Mouse (Mus musculus) hindbrain, embryonic 11.5 days (tissue): ENCODE measurements around the gene Rgs14. TPM values are rescaled to one million over a fixed set of nuclear protein-coding genes. Genes with fewer than 3 reads are reported as not detected.

Source experiments
- ATAC-seq: fragments of 200-750 bp; cut with Nextera tagmentation; 2 replicates; pipeline ENCODE4 v1.8.0; 2017; ENCODE audit warnings: mild to moderate bottlenecking, moderate TSS enrichment, moderate library complexity; ENCODE audit not compliant: low FRiP score
- DNase-seq: peaks from one replicate; pipeline ENCODE4 v3.0.0-alpha.2; 2015; ENCODE audit warnings: low spot score
- H3K27ac ChIP-seq: fragments of 300-500 bp; sonication (generic); 2 replicates; pipeline ENCODE4 v1.5.1; 2014; ENCODE audit warnings: mild to moderate bottlenecking, low read depth, low read length
- H3K27me3 ChIP-seq: fragments of 300-500 bp; sonication (generic); 2 replicates; pipeline ENCODE4 v1.6.1; 2014; ENCODE audit warnings: mild to moderate bottlenecking, low read length, moderate library complexity, mixed read lengths; ENCODE audit not compliant: control insufficient read depth, insufficient read depth
- H3K36me3 ChIP-seq: fragments of 300-500 bp; sonication (generic); 2 replicates; pipeline ENCODE4 v1.6.1; 2014; ENCODE audit warnings: mild to moderate bottlenecking, low read length, moderate library complexity, mixed read lengths; ENCODE audit not compliant: control insufficient read depth, insufficient read depth
- H3K4me1 ChIP-seq: fragments of 300-500 bp; sonication (generic); replicated peaks from 2 replicates; pipeline ENCODE4 v1.6.1; 2014; ENCODE audit warnings: low read length, mixed read lengths; ENCODE audit not compliant: control insufficient read depth, insufficient read depth
- H3K4me2 ChIP-seq: fragments of 300-500 bp; sonication (generic); replicated peaks from 2 replicates; pipeline ENCODE4 v1.6.1; 2014; ENCODE audit warnings: mild to moderate bottlenecking, low read depth, low read length
- H3K4me3 ChIP-seq: fragments of 300-500 bp; sonication (generic); 2 replicates; pipeline ENCODE4 v1.5.1; 2014; ENCODE audit warnings: low read depth, low read length
- H3K9ac ChIP-seq: fragments of 300-500 bp; sonication (generic); 2 replicates; pipeline ENCODE4 v1.6.1; 2014; ENCODE audit warnings: low read depth, low read length
- H3K9me3 ChIP-seq: fragments of 300-500 bp; sonication (generic); 2 replicates; pipeline ENCODE4 v1.6.1; 2016; ENCODE audit warnings: low read length; ENCODE audit not compliant: control insufficient read depth
- WGBS: fragments of 180-500 bp; shearing (Covaris S2); extraction: QIAGEN DNeasy Blood & Tissue Kit; methylation state at CpG from one replicate; pipeline ENCODE4 v1.1.7; 2014; 5-methylcytosine and 5-hydroxymethylcytosine counted together
- polyA plus RNA-seq: library from polyadenylated mRNA; unstranded; fragments of >200 nt; fragmentation: Nextera tagmentation; extraction: Ambion mirVana; gene quantifications from 2 replicates; pipeline ENCODE4 v1.2.1, GENCODE M21; 2014

The Rgs14 gene
- polyA plus RNA-seq, 1 experiment from 2014 or later, result 0.48 TPM

- no peak overlapping the region for H3K4me2 ChIP-seq
- no peaks in the 10 kb centered on the region for H3K27me3 ChIP-seq
- H3K4me1 ChIP-seq, result 0 out of 2 replicates have a peak, but pooled peaks cover 2% of the 10 kb centered on the region
- no peaks in the 10 kb centered on the region for H3K9me3 ChIP-seq
- DNase-seq (peak; percentile 93), ATAC-seq (peak; percentile 85)
- no peak overlapping the region for H3K4me3 ChIP-seq
- no peaks in the 10 kb centered on the region for H3K36me3 ChIP-seq
- 16% methylated on average over 11 of the region's 11 CpGs for WGBS
- H3K27ac ChIP-seq, result peak overlapping the region; percentile 80
- H3K9ac ChIP-seq, result peak overlapping the region; percentile 58
These were observed 35.6 kb downstream of the Rgs14 start for GRCm38 (mm10) chr13:55404853-55405782.

GRCm38 (mm10) chr13:55405783-55406390 lies 36.4 kb downstream of the Rgs14 start:
- ATAC-seq (peak; percentile 55), DNase-seq (no peak)
- Histone ChIP-seq H3K27ac (peak overlapping the region; percentile 80), H3K36me3 (no peaks in the 10 kb centered on the region), H3K4me3 (no peak overlapping the region), H3K9ac (peak overlapping the region; percentile 58), H3K4me2 (no peak overlapping the region), H3K27me3 (no peaks in the 10 kb centered on the region), H3K9me3 (no peaks in the 10 kb centered on the region), H3K4me1 (0 out of 2 replicates have a peak, but pooled peaks cover 2% of the 10 kb centered on the region)
- 67% methylated on average over 13 of the region's 13 CpGs for WGBS

- ATAC-seq (no peak), DNase-seq (no peak)
- Histone ChIP-seq H3K4me1 (0 out of 2 replicates have a peak, but pooled peaks cover 2% of the 10 kb centered on the region), H3K36me3 (no peaks in the 10 kb centered on the region), H3K27me3 (no peaks in the 10 kb centered on the region), H3K27ac (no peak overlapping the region), H3K4me2 (no peak overlapping the region), H3K9me3 (no peaks in the 10 kb centered on the region), H3K9ac (no peak overlapping the region), H3K4me3 (no peak overlapping the region)
- 88% methylated on average over 4 of the region's 4 CpGs for WGBS
These were observed 37.8 kb downstream of the Rgs14 start for GRCm38 (mm10) chr13:55407341-55407740.

- Histone ChIP-seq H3K27me3 (no peaks in the 10 kb centered on the region), H3K4me1 (0 out of 2 replicates have a peak, but pooled peaks cover 2% of the 10 kb centered on the region), H3K9me3 (no peaks in the 10 kb centered on the region), H3K4me2 (no peak overlapping the region), H3K36me3 (no peaks in the 10 kb centered on the region), H3K4me3 (no peak overlapping the region), H3K27ac (no peak overlapping the region), H3K9ac (no peak overlapping the region)
- ATAC-seq, result no peak
- 86% methylated on average over 19 of the region's 19 CpGs for WGBS
- DNase-seq, result no peak
These were observed 39.1 kb downstream of the Rgs14 start for GRCm38 (mm10) chr13:55408546-55409120.

- 70% methylated on average over 7 of the region's 7 CpGs for WGBS
- H3K27ac ChIP-seq, result no peak overlapping the region
- DNase-seq (no peak), ATAC-seq (no peak)
- no peak overlapping the region for H3K9ac ChIP-seq
- no peaks in the 10 kb centered on the region for H3K36me3 ChIP-seq
- H3K4me1 ChIP-seq, result no peaks in the 10 kb centered on the region
- H3K9me3 ChIP-seq, result no peaks in the 10 kb centered on the region
- no peak overlapping the region for H3K4me3 ChIP-seq
- H3K4me2 ChIP-seq, result no peak overlapping the region
- H3K27me3 ChIP-seq, result peaks cover 5% of the 10 kb centered on the region; the same call in 1 of the 2 replicates
These were observed 42.3 kb downstream of the Rgs14 start for GRCm38 (mm10) chr13:55411826-55412225.

GRCm38 (mm10) chr13:55412643-55413307 lies 43.2 kb downstream of the Rgs14 start:
- DNase-seq (no peak), ATAC-seq (no peak)
- Histone ChIP-seq H3K36me3 (no peaks in the 10 kb centered on the region), H3K4me3 (no peak overlapping the region), H3K27me3 (peaks cover 9% of the 10 kb centered on the region; the same call in 1 of the 2 replicates), H3K27ac (no peak overlapping the region), H3K4me1 (no peaks in the 10 kb centered on the region), H3K4me2 (no peak overlapping the region), H3K9me3 (no peaks in the 10 kb centered on the region), H3K9ac (no peak overlapping the region)
- WGBS, result 85% methylated on average over 13 of the region's 13 CpGs

- 81% methylated on average over 12 of the region's 12 CpGs for WGBS
- ATAC-seq (no peak), DNase-seq (no peak)
- no peaks in the 10 kb centered on the region for H3K36me3 ChIP-seq
- no peaks in the 10 kb centered on the region for H3K9me3 ChIP-seq
- H3K4me2 ChIP-seq, result no peak overlapping the region
- no peak overlapping the region for H3K9ac ChIP-seq
- no peak overlapping the region for H3K4me3 ChIP-seq
- H3K27ac ChIP-seq, result no peak overlapping the region
- peaks cover 11% of the 10 kb centered on the region; the same call in 1 of the 2 replicates for H3K27me3 ChIP-seq
- no peaks in the 10 kb centered on the region for H3K4me1 ChIP-seq
These were observed 43.8 kb downstream of the Rgs14 start for GRCm38 (mm10) chr13:55413333-55413732.

- Histone ChIP-seq H3K4me3 (peak within 1 kb of the TSS; percentile 31), H3K4me2 (peak within 1 kb of the TSS; percentile 62), H3K9ac (peak within 1 kb of the TSS; percentile 55), H3K9me3 (no peaks in the 10 kb centered on the region), H3K27ac (no peak within 1 kb of the TSS), H3K36me3 (no peaks in the 10 kb centered on the region), H3K4me1 (no peaks in the 10 kb centered on the region), H3K27me3 (peaks cover 21% of the 10 kb centered on the region)
- ATAC-seq, result peak; percentile 45; the same call in 1 of the 2 replicates
- DNase-seq, result peak; percentile 71
- WGBS, result 11% methylated on average over 41 of the region's 41 CpGs
These were observed 45.3 kb downstream of the Rgs14 start, which contains the start of gene Pfn3 for GRCm38 (mm10) chr13:55414743-55415380. TSS of gene Pfn3 (minus strand) at chr13:55415232.
